Mouse (Mus musculus) liver, adult 2 months (tissue): ENCODE results near the gene Rinl. TPM values are rescaled to one million over a fixed set of nuclear protein-coding genes. Genes with fewer than 3 reads are reported as not detected.

Source experiments
- DNase-seq: peaks from one replicate; pipeline ENCODE4 v3.0.0-alpha.2; 2011; ENCODE audit warnings: low read depth, low spot score; ENCODE audit errors: extremely low read depth
- H3K27ac ChIP-seq: fragments of 200-500 bp; replicated peaks from 2 replicates; pipeline ENCODE4 v1.5.1; 2012; ENCODE audit warnings: low read depth, mild to moderate bottlenecking, control low read depth, inconsistent platforms, low read length; ENCODE audit not compliant: insufficient read depth
- H3K27me3 ChIP-seq: fragments of 200-500 bp; 2 replicates; pipeline ENCODE4 v1.6.1; 2012; ENCODE audit warnings: mild to moderate bottlenecking, moderate library complexity, low read length, inconsistent platforms; ENCODE audit not compliant: control insufficient read depth, insufficient read depth
- H3K36me3 ChIP-seq: fragments of 200-500 bp; 2 replicates; pipeline ENCODE4 v1.6.1; 2012; ENCODE audit warnings: low read length, inconsistent platforms; ENCODE audit not compliant: control insufficient read depth, insufficient read depth
- H3K4me1 ChIP-seq: fragments of 200-500 bp; 2 replicates; pipeline ENCODE4 v1.6.1; 2011; ENCODE audit warnings: low read length; ENCODE audit not compliant: control insufficient read depth, insufficient read depth
- H3K4me3 ChIP-seq: fragments of 200-500 bp; 2 replicates; pipeline ENCODE4 v1.5.1; 2011; ENCODE audit warnings: low read depth, mild to moderate bottlenecking, control low read depth, low read length, moderate library complexity; ENCODE audit not compliant: insufficient read depth
- H3K79me2 ChIP-seq: fragments of 200-500 bp; 2 replicates; pipeline ENCODE4 v1.6.1; 2012; ENCODE audit warnings: inconsistent platforms, mild to moderate bottlenecking, low read length, moderate library complexity; ENCODE audit not compliant: control insufficient read depth, insufficient read depth
- H3K9ac ChIP-seq: fragments of 200-500 bp; 2 replicates; pipeline ENCODE4 v1.6.1; 2012; ENCODE audit warnings: low read depth, mild to moderate bottlenecking, control low read depth, inconsistent platforms, low read length
- CTCF ChIP-seq: fragments of 200-500 bp; IDR thresholded peaks from 2 replicates; pipeline ENCODE4 v1.5.1; 2011; ENCODE audit warnings: low read depth, low read length, control low read depth
- POLR2A ChIP-seq: fragments of 200-500 bp; IDR thresholded peaks from 2 replicates; pipeline ENCODE4 v1.6.1; 2011; ENCODE audit warnings: low read length, control low read depth; ENCODE audit not compliant: insufficient read depth; ENCODE audit errors: extremely low read depth
- WGBS: fragments of 180-500 bp; shearing (Covaris S2); methylation state at CpG from one replicate; pipeline ENCODE4 v1.1.7; 2018; 5-methylcytosine and 5-hydroxymethylcytosine counted together
- polyA plus RNA-seq: library from polyadenylated mRNA; depleted of rRNA; stranded (reverse); fragments of >200 nt; gene quantifications from 2 replicates; pipeline ENCODE4 v1.2.3, GENCODE M21; 2012; rRNA removed
- total RNA-seq: library from RNA; depleted of rRNA; stranded (reverse); fragments of >200 nt; gene quantifications from 2 replicates; pipeline ENCODE4 v1.2.3, GENCODE M21; 2014; rRNA removed

The Rinl gene
- total and polyA plus RNA-seq, 2 experiments, result 1.2 to 1.4 TPM

GRCm38 (mm10) chr7:28833723-28834347, 45.1 kb downstream of the Rinl start, which contains the start of gene Lgals4:
Lgals4 (plus strand) TSS chr7:28833854.
- Histone ChIP-seq H3K4me3 (no peak within 1 kb of the TSS), H3K9ac (no peak within 1 kb of the TSS), H3K4me1 (peaks cover 18% of the 10 kb centered on the region), H3K36me3 (peaks cover 31% of the 10 kb centered on the region), H3K27ac (no peak within 1 kb of the TSS), H3K27me3 (no peaks in the 10 kb centered on the region), H3K79me2 (no peaks in the 10 kb centered on the region)
- 92% methylated on average over 6 of the region's 6 CpGs for WGBS
- TF ChIP-seq CTCF, result no peak
- TF ChIP-seq POLR2A, result no peak
- DNase-seq, result no peak

DNA sequence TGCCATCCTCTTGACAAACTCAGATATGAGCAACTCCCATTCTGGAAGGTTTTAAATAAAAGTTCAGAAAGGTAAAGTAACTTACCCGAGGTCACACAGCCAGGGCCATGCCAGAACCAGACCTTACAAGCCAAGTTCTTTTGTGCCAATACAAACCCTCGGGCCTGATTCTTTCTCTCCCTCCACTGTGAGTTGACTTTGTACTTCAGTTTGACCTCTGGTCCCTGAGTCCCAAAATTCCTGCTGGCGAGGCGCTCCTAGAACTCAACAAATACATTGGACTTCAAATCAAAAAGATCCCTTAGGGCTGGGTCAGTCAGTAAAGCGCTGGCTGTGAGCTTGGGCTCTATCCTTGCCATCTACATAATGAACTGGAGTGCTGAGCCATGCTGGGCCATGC, 48.2 kb downstream of the Rinl start:
- Histone ChIP-seq H3K36me3 (peaks cover 18% of the 10 kb centered on the region), H3K9ac (no peak overlapping the region), H3K79me2 (no peaks in the 10 kb centered on the region), H3K4me3 (no peak overlapping the region), H3K4me1 (peaks cover 15% of the 10 kb centered on the region), H3K27me3 (no peaks in the 10 kb centered on the region), H3K27ac (peak overlapping the region; percentile 50)
- WGBS, result 30% methylated on average over 5 of the region's 5 CpGs
- TF ChIP-seq POLR2A, result no peak
- TF ChIP-seq CTCF, result no peak
- peak; percentile 99 for DNase-seq

GRCm38 (mm10) chr7:28838331-28838730, 49.6 kb downstream of the Rinl start:
- 61% methylated on average over 9 of the region's 9 CpGs for WGBS
- Histone ChIP-seq H3K79me2 (no peaks in the 10 kb centered on the region), H3K4me3 (no peak overlapping the region), H3K27ac (no peak overlapping the region), H3K9ac (no peak overlapping the region), H3K36me3 (peaks cover 16% of the 10 kb centered on the region), H3K4me1 (peaks cover 10% of the 10 kb centered on the region), H3K27me3 (no peaks in the 10 kb centered on the region)
- no peak for DNase-seq
- TF ChIP-seq CTCF (no peak), POLR2A (no peak)

GRCm38 (mm10) chr7:28847273-28847672, 58.5 kb downstream of the Rinl start:
- WGBS, result 88% methylated on average over 1 of the region's 1 CpGs
- TF ChIP-seq CTCF (no peak), POLR2A (no peak)
- H3K4me3 ChIP-seq, result no peak overlapping the region
- no peaks in the 10 kb centered on the region for H3K4me1 ChIP-seq
- no peaks in the 10 kb centered on the region for H3K79me2 ChIP-seq
- H3K36me3 ChIP-seq, result no peaks in the 10 kb centered on the region
- DNase-seq, result no peak
- no peak overlapping the region for H3K27ac ChIP-seq
- no peak overlapping the region for H3K9ac ChIP-seq
- H3K27me3 ChIP-seq, result no peaks in the 10 kb centered on the region

Other genes with a start within 250 kb of the Rinl start
- gene Sycn, start 248.1 kb upstream of the Rinl start, total RNA-seq, result 8.7 and 16.4 TPM in 2 replicates
- 1.4 and 1.6 TPM in 2 replicates for gene Sycn, start 248.1 kb upstream of the Rinl start, polyA plus RNA-seq
- gene Nccrp1, start 241.7 kb upstream of the Rinl start, total RNA-seq, result not detected in 2 replicates
- gene Nccrp1, start 241.7 kb upstream of the Rinl start, polyA plus RNA-seq, result 0.05 TPM in 1 of 2 replicates, not detected in the other
- gene Samd4b, start 190.8 kb upstream of the Rinl start, total RNA-seq, result 4.1 and 6.9 TPM in 2 replicates
- 25.7 and 27.0 TPM in 2 replicates for gene Samd4b, start 190.8 kb upstream of the Rinl start, polyA plus RNA-seq
- gene Pak4, start 190.8 kb upstream of the Rinl start, total RNA-seq, result 4.0 and 7.0 TPM in 2 replicates
- gene Pak4, start 190.8 kb upstream of the Rinl start, polyA plus RNA-seq, result 14.9 TPM in 2 replicates
- gene Acp7, start 157.6 kb upstream of the Rinl start, total RNA-seq, result not detected in 2 replicates
- not detected in 2 replicates for gene Acp7, start 157.6 kb upstream of the Rinl start, polyA plus RNA-seq
- not detected in 2 replicates for gene Fbxo27, start 96.1 kb upstream of the Rinl start, total RNA-seq
- gene Fbxo27, start 96.1 kb upstream of the Rinl start, polyA plus RNA-seq, result 0.16 and 0.19 TPM in 2 replicates
- gene Fbxo17, start 72.2 kb upstream of the Rinl start, total RNA-seq, result 0.46 and 0.60 TPM in 2 replicates
- gene Fbxo17, start 72.2 kb upstream of the Rinl start, polyA plus RNA-seq, result 0.53 and 1.0 TPM in 2 replicates
- 66.0 and 70.3 TPM in 2 replicates for gene Mrps12, start 47.1 kb upstream of the Rinl start, total RNA-seq
- gene Mrps12, start 47.1 kb upstream of the Rinl start, polyA plus RNA-seq, result 98.0 and 103 TPM in 2 replicates
- 4.6 and 6.4 TPM in 2 replicates for gene Sars2, start 47.0 kb upstream of the Rinl start, total RNA-seq
- gene Sars2, start 47.0 kb upstream of the Rinl start, polyA plus RNA-seq, result 21.9 and 25.3 TPM in 2 replicates
- gene Ccer2, start 32.8 kb upstream of the Rinl start, total RNA-seq, result not detected in 2 replicates
- gene Ccer2, start 32.8 kb upstream of the Rinl start, polyA plus RNA-seq, result not detected in 2 replicates
- gene Sirt2, start 22.2 kb upstream of the Rinl start, total RNA-seq, result 15.1 and 21.4 TPM in 2 replicates
- 52.9 and 56.7 TPM in 2 replicates for gene Sirt2, start 22.2 kb upstream of the Rinl start, polyA plus RNA-seq
- 6.1 and 7.3 TPM in 2 replicates for gene Nfkbib, start 21.5 kb upstream of the Rinl start, total RNA-seq
- gene Nfkbib, start 21.5 kb upstream of the Rinl start, polyA plus RNA-seq, result 39.9 and 46.3 TPM in 2 replicates
- gene Hnrnpl, start 19.6 kb downstream of the Rinl start, total RNA-seq, result 90.1 and 109 TPM in 2 replicates
- 81.6 and 109 TPM in 2 replicates for gene Hnrnpl, start 19.6 kb downstream of the Rinl start, polyA plus RNA-seq
- gene Ech1, start 36.2 kb downstream of the Rinl start, total RNA-seq, result 636 and 645 TPM in 2 replicates
- 561 and 625 TPM in 2 replicates for gene Ech1, start 36.2 kb downstream of the Rinl start, polyA plus RNA-seq
- 9.5 and 11.0 TPM in 2 replicates for gene Lgals4, start 44.9 kb downstream of the Rinl start, total RNA-seq
- gene Lgals4, start 44.9 kb downstream of the Rinl start, polyA plus RNA-seq, result 7.9 and 16.4 TPM in 2 replicates
- not detected in 2 replicates for gene Lgals7, start 74.9 kb downstream of the Rinl start, total RNA-seq
- not detected in 2 replicates for gene Lgals7, start 74.9 kb downstream of the Rinl start, polyA plus RNA-seq
- gene Capn12, start 92.5 kb downstream of the Rinl start, total RNA-seq, result not detected in 2 replicates
- 0.04 TPM in 1 of 2 replicates, not detected in the other for gene Capn12, start 92.5 kb downstream of the Rinl start, polyA plus RNA-seq
- 47.4 and 87.1 TPM in 2 replicates for gene Actn4, start 173.4 kb downstream of the Rinl start, total RNA-seq
- 125 and 145 TPM in 2 replicates for gene Actn4, start 173.4 kb downstream of the Rinl start, polyA plus RNA-seq
- gene Eif3k, start 192.9 kb downstream of the Rinl start, total RNA-seq, result 64.8 and 73.2 TPM in 2 replicates
- 86.3 and 91.2 TPM in 2 replicates for gene Eif3k, start 192.9 kb downstream of the Rinl start, polyA plus RNA-seq
- 0.18 and 0.54 TPM in 2 replicates for gene Map4k1, start 193.1 kb downstream of the Rinl start, total RNA-seq
- gene Map4k1, start 193.1 kb downstream of the Rinl start, polyA plus RNA-seq, result 1.2 and 1.5 TPM in 2 replicates